Mouse (Mus musculus): ENCODE measurements around the gene Riiad1. TPM values are rescaled to one million over a fixed set of nuclear protein-coding genes. Genes with fewer than 3 reads are reported as not detected.
A peak's percentile ranks its signal among the peaks of the same experiment; 100 is the strongest.

Riiad1 gene
- polyA plus RNA-seq, 1 experiment from 2014 or later: 26.7 TPM

- Histone ChIP-seq H3K4me3 (ENCODE audit: low read depth, low read length) (peak overlapping the region; percentile 31), H3K27me3 (ENCODE audit: control insufficient read depth, insufficient read depth, low read depth, low read length) (no peaks in the 10 kb centered on the region), H3K9me3 (replicated peaks; ENCODE audit: control insufficient read depth, low read length, poor library complexity, severe bottlenecking) (no peaks in the 10 kb centered on the region), H3K9ac (ENCODE audit: low read depth, low read length) (peak overlapping the region; percentile 31), H3K4me1 (ENCODE audit: control insufficient read depth, insufficient read depth, low read length) (peaks cover 21% of the 10 kb centered on the region; the same call in 1 of the 2 replicates), H3K36me3 (ENCODE audit: control insufficient read depth, insufficient read depth, low read length) (no peaks in the 10 kb centered on the region), H3K4me2 (ENCODE audit: low read length) (peak overlapping the region; percentile 53), H3K27ac (ENCODE audit: low read length) (0 out of 2 replicates have a peak overlapping the region, but pooled peaks have one; percentile 39)
- WGBS: 11% methylated on average over 28 of the region's 28 CpGs
- 0 out of 2 replicates have a peak, but pooled peaks have one; percentile 29 for ATAC-seq
Measured at GRCm38 (mm10) chr3:94472447-94473114, 7.6 kb downstream of the Riiad1 start.

- Histone ChIP-seq H3K27me3 (ENCODE audit: control insufficient read depth, insufficient read depth, low read depth, low read length) (no peaks in the 10 kb centered on the region), H3K27ac (ENCODE audit: low read length) (no peak overlapping the region), H3K4me2 (ENCODE audit: low read length) (no peak overlapping the region), H3K9me3 (replicated peaks; ENCODE audit: control insufficient read depth, low read length, poor library complexity, severe bottlenecking) (no peaks in the 10 kb centered on the region), H3K9ac (ENCODE audit: low read depth, low read length) (no peak overlapping the region), H3K36me3 (ENCODE audit: control insufficient read depth, insufficient read depth, low read length) (no peaks in the 10 kb centered on the region), H3K4me3 (ENCODE audit: low read depth, low read length) (no peak overlapping the region), H3K4me1 (ENCODE audit: control insufficient read depth, insufficient read depth, low read length) (peaks cover 36% of the 10 kb centered on the region)
- WGBS: 69% methylated on average over 3 of the region's 3 CpGs
- ATAC-seq: no peak
Measured at GRCm38 (mm10) chr3:94468931-94469330, 11.2 kb downstream of the Riiad1 start.

- Histone ChIP-seq H3K27me3 (ENCODE audit: control insufficient read depth, insufficient read depth, low read depth, low read length) (no peaks in the 10 kb centered on the region), H3K4me3 (ENCODE audit: low read depth, low read length) (no peak overlapping the region), H3K9me3 (replicated peaks; ENCODE audit: control insufficient read depth, low read length, poor library complexity, severe bottlenecking) (no peaks in the 10 kb centered on the region), H3K4me1 (ENCODE audit: control insufficient read depth, insufficient read depth, low read length) (peaks cover 28% of the 10 kb centered on the region), H3K36me3 (ENCODE audit: control insufficient read depth, insufficient read depth, low read length) (no peaks in the 10 kb centered on the region), H3K9ac (ENCODE audit: low read depth, low read length) (peak overlapping the region; percentile 32), H3K27ac (ENCODE audit: low read length) (peak overlapping the region; percentile 86), H3K4me2 (ENCODE audit: low read length) (no peak overlapping the region)
- WGBS: 34% methylated on average over 13 of the region's 13 CpGs
- ATAC-seq: peak; percentile 71
Measured at GRCm38 (mm10) chr3:94465632-94466430, 14.3 kb downstream of the Riiad1 start.

- H3K9ac ChIP-seq (ENCODE audit: low read depth, low read length): 0 out of 2 replicates have a peak overlapping the region, but pooled peaks have one; percentile 2
- H3K36me3 ChIP-seq (ENCODE audit: control insufficient read depth, insufficient read depth, low read length): no peaks in the 10 kb centered on the region
- H3K4me1 ChIP-seq (ENCODE audit: control insufficient read depth, insufficient read depth, low read length): peaks cover 28% of the 10 kb centered on the region
- no peak overlapping the region for H3K4me3 ChIP-seq (ENCODE audit: low read depth, low read length)
- H3K4me2 ChIP-seq (ENCODE audit: low read length): peak overlapping the region; percentile 5; the same call in 1 of the 2 replicates
- peak overlapping the region; percentile 86 for H3K27ac ChIP-seq (ENCODE audit: low read length)
- 19% methylated on average over 11 of the region's 11 CpGs for WGBS
- H3K27me3 ChIP-seq (ENCODE audit: control insufficient read depth, insufficient read depth, low read depth, low read length): no peaks in the 10 kb centered on the region
- ATAC-seq: peak; percentile 84
- no peaks in the 10 kb centered on the region for H3K9me3 ChIP-seq (replicated peaks; ENCODE audit: control insufficient read depth, low read length, poor library complexity, severe bottlenecking)
Measured at GRCm38 (mm10) chr3:94463926-94464578, 16.1 kb downstream of the Riiad1 start.

GRCm38 (mm10) chr3:94459834-94460233 is 20.3 kb downstream of the Riiad1 start:
- Histone ChIP-seq H3K27me3 (ENCODE audit: control insufficient read depth, insufficient read depth, low read depth, low read length) (no peaks in the 10 kb centered on the region), H3K36me3 (ENCODE audit: control insufficient read depth, insufficient read depth, low read length) (no peaks in the 10 kb centered on the region), H3K27ac (ENCODE audit: low read length) (no peak overlapping the region), H3K4me3 (ENCODE audit: low read depth, low read length) (no peak overlapping the region), H3K4me2 (ENCODE audit: low read length) (no peak overlapping the region), H3K9me3 (replicated peaks; ENCODE audit: control insufficient read depth, low read length, poor library complexity, severe bottlenecking) (no peaks in the 10 kb centered on the region; the same call in 1 of the 2 replicates), H3K4me1 (ENCODE audit: control insufficient read depth, insufficient read depth, low read length) (peaks cover 16% of the 10 kb centered on the region), H3K9ac (ENCODE audit: low read depth, low read length) (no peak overlapping the region)
- WGBS: 96% methylated on average over 2 of the region's 2 CpGs
- no peak for ATAC-seq

- Histone ChIP-seq H3K36me3 (ENCODE audit: control insufficient read depth, insufficient read depth, low read length) (no peaks in the 10 kb centered on the region), H3K9ac (ENCODE audit: low read depth, low read length) (peak overlapping the region; percentile 13; the same call in 1 of the 2 replicates), H3K27ac (ENCODE audit: low read length) (peak overlapping the region; percentile 43), H3K4me2 (ENCODE audit: low read length) (peak overlapping the region; percentile 43; the same call in 1 of the 2 replicates), H3K4me1 (ENCODE audit: control insufficient read depth, insufficient read depth, low read length) (no peaks in the 10 kb centered on the region; the same call in 1 of the 2 replicates), H3K9me3 (replicated peaks; ENCODE audit: control insufficient read depth, low read length, poor library complexity, severe bottlenecking) (no peaks in the 10 kb centered on the region; the same call in 1 of the 2 replicates), H3K27me3 (ENCODE audit: control insufficient read depth, insufficient read depth, low read depth, low read length) (no peaks in the 10 kb centered on the region), H3K4me3 (ENCODE audit: low read depth, low read length) (peak overlapping the region; percentile 41)
- ATAC-seq: peak; percentile 44
- WGBS: 59% methylated on average over 3 of the region's 3 CpGs
Measured at GRCm38 (mm10) chr3:94457055-94457454, 23.1 kb downstream of the Riiad1 start.

- H3K9me3 ChIP-seq (replicated peaks; ENCODE audit: control insufficient read depth, low read length, poor library complexity, severe bottlenecking): no peaks in the 10 kb centered on the region; the same call in 1 of the 2 replicates
- peak; percentile 94 for ATAC-seq
- H3K27me3 ChIP-seq (ENCODE audit: control insufficient read depth, insufficient read depth, low read depth, low read length): no peaks in the 10 kb centered on the region
- peak overlapping the region; percentile 43 for H3K4me2 ChIP-seq (ENCODE audit: low read length)
- H3K4me1 ChIP-seq (ENCODE audit: control insufficient read depth, insufficient read depth, low read length): no peaks in the 10 kb centered on the region; the same call in 1 of the 2 replicates
- H3K4me3 ChIP-seq (ENCODE audit: low read depth, low read length): peak overlapping the region; percentile 41
- H3K9ac ChIP-seq (ENCODE audit: low read depth, low read length): peak overlapping the region; percentile 30; the same call in 1 of the 2 replicates
- H3K36me3 ChIP-seq (ENCODE audit: control insufficient read depth, insufficient read depth, low read length): no peaks in the 10 kb centered on the region
- 1% methylated on average over 12 of the region's 12 CpGs for WGBS
- H3K27ac ChIP-seq (ENCODE audit: low read length): peak overlapping the region; percentile 43
Measured at GRCm38 (mm10) chr3:94456529-94457000, 23.6 kb downstream of the Riiad1 start.

GRCm38 (mm10) chr3:94449377-94449776 is 30.8 kb downstream of the Riiad1 start:
- 95% methylated on average over 2 of the region's 2 CpGs for WGBS
- H3K36me3 ChIP-seq (ENCODE audit: control insufficient read depth, insufficient read depth, low read length): peaks cover 31% of the 10 kb centered on the region
- H3K9me3 ChIP-seq (replicated peaks; ENCODE audit: control insufficient read depth, low read length, poor library complexity, severe bottlenecking): no peaks in the 10 kb centered on the region
- H3K4me1 ChIP-seq (ENCODE audit: control insufficient read depth, insufficient read depth, low read length): peaks cover 4% of the 10 kb centered on the region
- ATAC-seq: no peak
- no peak overlapping the region for H3K4me2 ChIP-seq (ENCODE audit: low read length)
- H3K9ac ChIP-seq (ENCODE audit: low read depth, low read length): no peak overlapping the region
- H3K27ac ChIP-seq (ENCODE audit: low read length): no peak overlapping the region
- H3K27me3 ChIP-seq (ENCODE audit: control insufficient read depth, insufficient read depth, low read depth, low read length): no peaks in the 10 kb centered on the region
- H3K4me3 ChIP-seq (ENCODE audit: low read depth, low read length): no peak overlapping the region

Data from midbrain, embryonic 16.5 days (tissue).